Mouse (Mus musculus) naive thymus-derived CD4-positive, alpha-beta T cell, adult 5 months (primary cell): ENCODE results near the gene Ubash3b. TPM values are rescaled to one million over a fixed set of nuclear protein-coding genes. Genes with fewer than 3 reads are reported as not detected.

ENCODE experiments used
- polyA plus RNA-seq: library from polyadenylated mRNA; unstranded; fragments of 100-300 nt; shearing (Covaris generic); gene quantifications from one replicate; pipeline ENCODE4 v1.2.1, GENCODE M21; 2017

The Ubash3b gene
- polyA plus RNA-seq = 20.8 TPM

DNA sequence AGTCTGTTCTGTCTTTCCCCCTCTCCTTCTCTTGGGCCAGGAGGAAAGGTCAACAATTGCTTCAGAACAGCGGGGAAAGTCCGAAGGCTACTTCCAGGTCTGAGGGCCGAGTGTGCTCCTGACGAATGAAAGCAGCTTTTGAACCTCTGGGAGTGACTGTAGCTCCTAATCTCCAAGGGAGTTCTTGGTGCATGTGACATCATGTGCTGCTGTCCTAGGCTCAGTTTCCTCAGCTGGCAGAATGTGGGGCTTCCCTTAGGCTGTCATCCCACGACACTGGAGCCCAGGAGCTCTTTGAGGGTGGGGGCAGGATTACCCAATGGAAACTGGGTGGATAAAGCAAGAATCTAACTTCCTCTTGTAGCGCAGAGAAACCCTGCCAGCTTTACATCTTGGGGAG is at the start of gene Ubash3b:
Ubash3b (minus strand) TSS at position 285 of the 400 bp plus-strand sequence.

GRCm38 (mm10) chr9:41004415-41004814 is 157.1 kb downstream of the Ubash3b start, which contains the start of gene Crtam:
Gene Crtam, minus strand, starts transcription at chr9:41004628.

GRCm38 (mm10) chr9:40963586-40964417 is 197.7 kb downstream of the Ubash3b start, which contains the start of gene Jhy:
Gene Jhy, minus strand, starts transcription at chr9:40964118.

Other genes starting within 250 kb of the Ubash3b start
- gene Jhy, start 197.6 kb downstream of the Ubash3b start, polyA plus RNA-seq = not detected
- 4.6 TPM for gene Crtam, start 157.1 kb downstream of the Ubash3b start, polyA plus RNA-seq